Mouse (Mus musculus) G1E (cell line): ENCODE measurements around the gene Ltbp1.

ENCODE experiments used
- CTCF ChIP-seq: IDR thresholded peaks from 2 replicates; pipeline ENCODE4 v1.5.1; 2012; ENCODE audit warnings: low read depth, low read length, inconsistent platforms, mixed read lengths
- GATA1 ChIP-seq: IDR thresholded peaks from 2 replicates; pipeline ENCODE4 v1.6.1; 2012; ENCODE audit warnings: borderline replicate concordance, low read length, inconsistent platforms, mixed read lengths
- GATA2 ChIP-seq: IDR thresholded peaks from 2 replicates; pipeline ENCODE4 v1.6.1; 2012; ENCODE audit warnings: low read depth, low read length, inconsistent platforms, borderline replicate concordance

DNA sequence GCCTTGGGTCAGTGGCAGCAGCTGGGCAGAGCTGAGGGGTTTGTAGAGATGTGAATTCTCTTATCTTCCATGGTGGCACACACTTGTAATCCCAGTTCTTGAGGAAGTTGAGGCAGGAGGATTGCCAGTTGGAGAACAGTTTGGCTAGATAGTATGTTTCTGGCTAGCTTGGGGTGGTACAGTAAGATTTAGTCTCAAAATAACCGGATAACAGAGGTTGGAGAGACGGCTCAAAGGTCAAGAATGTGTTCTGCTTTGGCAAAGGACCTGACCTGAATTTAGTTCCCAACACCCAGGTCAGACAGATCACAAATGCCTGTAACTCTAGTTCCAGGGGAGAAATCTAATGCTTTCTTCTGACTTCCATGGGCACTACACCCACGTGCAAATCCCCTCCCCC, 15.3 kb downstream of the Ltbp1 start:
- no peak for TF ChIP-seq CTCF
- no peak for TF ChIP-seq GATA2
- TF ChIP-seq GATA1: no peak
